Mouse (Mus musculus): Measurements from ENCODE around the gene Coro2b. TPM values are rescaled to one million over a fixed set of nuclear protein-coding genes. Genes with fewer than 3 reads are reported as not detected.

The Coro2b gene
- total RNA-seq, 2 experiments from 2014 or later, result 5.7 to 6.1 TPM

GRCm38 (mm10) chr9:62438755-62439101 lies 98.1 kb downstream of the Coro2b start:
- DNase-seq (ENCODE audit: low spot score), result no peak

GRCm38 (mm10) chr9:62438085-62438754 lies 98.6 kb downstream of the Coro2b start:
- no peak for DNase-seq (ENCODE audit: low spot score)

- no peak for DNase-seq (ENCODE audit: low spot score)
Measured at GRCm38 (mm10) chr9:62437446-62437845, 99.4 kb downstream of the Coro2b start.

- DNase-seq (ENCODE audit: low spot score), result peak; percentile 83
Measured at GRCm38 (mm10) chr9:62435613-62436318, 101.1 kb downstream of the Coro2b start.

GRCm38 (mm10) chr9:62432261-62433060 lies 104.4 kb downstream of the Coro2b start:
- no peak for DNase-seq (ENCODE audit: low spot score)

- no peak for DNase-seq (ENCODE audit: low spot score)
Measured at GRCm38 (mm10) chr9:62430741-62431140, 106.1 kb downstream of the Coro2b start.

- no peak for DNase-seq (ENCODE audit: low spot score)
Measured at GRCm38 (mm10) chr9:62427010-62427409, 109.8 kb downstream of the Coro2b start.

- DNase-seq (ENCODE audit: low spot score), result no peak
Measured at GRCm38 (mm10) chr9:62426531-62426930, 110.3 kb downstream of the Coro2b start.

GRCm38 (mm10) chr9:62426021-62426420 lies 110.8 kb downstream of the Coro2b start:
- DNase-seq (ENCODE audit: low spot score), result no peak

GRCm38 (mm10) chr9:62425265-62425664 lies 111.6 kb downstream of the Coro2b start:
- DNase-seq (ENCODE audit: low spot score), result no peak

GRCm38 (mm10) chr9:62423871-62424270 lies 113.0 kb downstream of the Coro2b start:
- DNase-seq (ENCODE audit: low spot score), result no peak

- no peak for DNase-seq (ENCODE audit: low spot score)
Measured at GRCm38 (mm10) chr9:62422926-62423325, 113.9 kb downstream of the Coro2b start.

- DNase-seq (ENCODE audit: low spot score), result no peak
Measured at GRCm38 (mm10) chr9:62421911-62422310, 114.9 kb downstream of the Coro2b start.

- peak; percentile 89 for DNase-seq (ENCODE audit: low spot score)
Measured at GRCm38 (mm10) chr9:62421027-62421426, 115.8 kb downstream of the Coro2b start.

- DNase-seq (ENCODE audit: low spot score), result peak; percentile 39
Measured at GRCm38 (mm10) chr9:62420261-62420917, 116.5 kb downstream of the Coro2b start.

- no peak for DNase-seq (ENCODE audit: low spot score)
Measured at GRCm38 (mm10) chr9:62418742-62419141, 118.1 kb downstream of the Coro2b start.

GRCm38 (mm10) chr9:62407357-62408146 lies 129.3 kb downstream of the Coro2b start:
- DNase-seq (ENCODE audit: low spot score), result no peak

- DNase-seq (ENCODE audit: low spot score), result no peak
Measured at GRCm38 (mm10) chr9:62406423-62407013, 130.3 kb downstream of the Coro2b start.

- no peak for DNase-seq (ENCODE audit: low spot score)
Measured at GRCm38 (mm10) chr9:62401589-62401988, 135.3 kb downstream of the Coro2b start.

GRCm38 (mm10) chr9:62400531-62401170 lies 136.2 kb downstream of the Coro2b start:
- no peak for DNase-seq (ENCODE audit: low spot score)
